Mouse (Mus musculus) retina, embryonic 14.5 days (tissue): ENCODE results near the gene Nxnl1.

ENCODE experiments used
- DNase-seq: peaks from one replicate; pipeline ENCODE4 v3.0.0-alpha.2; 2015; ENCODE audit warnings: low spot score

The Nxnl1 gene

GRCm38 (mm10) chr8:71515043-71515442 lies 51.4 kb downstream of the Nxnl1 start:
- DNase-seq = no peak

- no peak for DNase-seq
Measured at GRCm38 (mm10) chr8:71513018-71513754, 53.2 kb downstream of the Nxnl1 start.

GRCm38 (mm10) chr8:71511644-71512043 lies 54.8 kb downstream of the Nxnl1 start, which contains the start of gene Plvap:
TSS of gene Plvap (minus strand) at chr8:71511752.
- no peak for DNase-seq
